Mouse (Mus musculus) MEL (cell line): ENCODE measurements around the gene Hsd17b2. TPM values are rescaled to one million over a fixed set of nuclear protein-coding genes. Genes with fewer than 3 reads are reported as not detected.

Experiments
- DNase-seq: peaks from one replicate; pipeline ENCODE4 v3.0.0; 2011; ENCODE audit warnings: low read depth, low spot score
- H3K27ac ChIP-seq: 2 replicates; pipeline ENCODE4 v1.5.1; 2012; ENCODE audit warnings: low read depth, mild to moderate bottlenecking, control low read depth, low read length, moderate library complexity; ENCODE audit not compliant: control insufficient read depth
- H3K27me3 ChIP-seq, 2 experiments: fragments of 150-350 bp in 1 of 2; sonication (generic) in 1 of 2; 2 replicates each; pipeline ENCODE4 v1.6.1; 2012; ENCODE audit warnings: low read length in 2 of 2, mild to moderate bottlenecking in 2 of 2, improper control_type of control experiment in 1 of 2, moderate library complexity in 1 of 2; ENCODE audit not compliant: insufficient read depth in 2 of 2, control insufficient read depth in 1 of 2
- H3K36me3 ChIP-seq, 2 experiments: 2 replicates each; pipeline ENCODE4 v1.6.1; 2012 to 2014; ENCODE audit warnings: low read length in 2 of 2, improper control_type of control experiment in 1 of 2, inconsistent platforms in 1 of 2, mild to moderate bottlenecking in 1 of 2; ENCODE audit not compliant: insufficient read depth in 2 of 2, control insufficient read depth in 1 of 2
- H3K4me1 ChIP-seq, 2 experiments: fragments of 150-350 bp in 1 of 2; sonication (generic) in 1 of 2; 2 replicates each; pipeline ENCODE4 v1.6.1; 2012; ENCODE audit warnings: low read length in 2 of 2, improper control_type of control experiment in 1 of 2, mild to moderate bottlenecking in 1 of 2; ENCODE audit not compliant: insufficient read depth in 2 of 2, control insufficient read depth in 1 of 2
- H3K4me3 ChIP-seq, 2 experiments: fragments of 150-350 bp in 1 of 2; sonication (generic) in 1 of 2; 2 replicates each; pipeline ENCODE4 v1.5.1; 2012; ENCODE audit warnings: low read depth in 2 of 2, low read length in 2 of 2, mild to moderate bottlenecking in 2 of 2, moderate library complexity in 2 of 2, control low read depth in 1 of 2, improper control_type of control experiment in 1 of 2; ENCODE audit not compliant: control insufficient read depth in 1 of 2, insufficient read depth in 1 of 2
- H3K79me2 ChIP-seq: 2 replicates; pipeline ENCODE4 v1.6.1; 2012; ENCODE audit warnings: mild to moderate bottlenecking, low read length, moderate library complexity; ENCODE audit not compliant: control insufficient read depth, poor library complexity, insufficient read depth
- H3K9ac ChIP-seq: 2 replicates; pipeline ENCODE4 v1.6.1; 2012; ENCODE audit warnings: low read depth, mild to moderate bottlenecking, control low read depth, low read length, moderate library complexity; ENCODE audit not compliant: control insufficient read depth, poor library complexity, severe bottlenecking
- H3K9me3 ChIP-seq: fragments of 150-350 bp; sonication (generic); replicated peaks from 2 replicates; pipeline ENCODE4 v1.6.1; 2012; ENCODE audit warnings: mild to moderate bottlenecking, low read length, improper control_type of control experiment, moderate library complexity; ENCODE audit not compliant: insufficient read depth
- BHLHE40 ChIP-seq: IDR thresholded peaks from 2 replicates; pipeline ENCODE4 v1.6.1; 2012; ENCODE audit warnings: low read depth, mild to moderate bottlenecking, inconsistent platforms, low read length, improper control_type of control experiment, borderline replicate concordance
- CHD2 ChIP-seq: IDR thresholded peaks from 2 replicates; pipeline ENCODE4 v1.6.1; 2011; ENCODE audit warnings: low read length, improper control_type of control experiment
- CTCF ChIP-seq, 3 experiments: IDR thresholded peaks in 2 of 3; conservative IDR thresholded peaks in 1 of 3; 2 replicates each; pipeline ENCODE4 v1.5.1; 2011 to 2012; ENCODE audit warnings: low read length in 3 of 3, low read depth in 2 of 3, mild to moderate bottlenecking in 2 of 3, improper control_type of control experiment in 1 of 3, inconsistent platforms in 1 of 3, mixed read lengths in 1 of 3, moderate library complexity in 1 of 3; ENCODE audit not compliant: control insufficient read depth in 1 of 3, insufficient read depth in 1 of 3, poor library complexity in 1 of 3, severe bottlenecking in 1 of 3
- EP300 ChIP-seq, 2 experiments: IDR thresholded peaks; 2 replicates each; pipeline ENCODE4 v1.6.1; 2011; ENCODE audit warnings: improper control_type of control experiment in 2 of 2, low read length in 2 of 2, low read depth in 1 of 2, mild to moderate bottlenecking in 1 of 2
- ETS1 ChIP-seq: IDR thresholded peaks from 2 replicates; pipeline ENCODE4 v1.6.1; 2012; ENCODE audit warnings: low read depth, mild to moderate bottlenecking, inconsistent platforms, low read length, improper control_type of control experiment, moderate library complexity
- GATA1 ChIP-seq: IDR thresholded peaks from 2 replicates; pipeline ENCODE4 v1.6.1; 2011; ENCODE audit warnings: low read depth, low read length, improper control_type of control experiment
- HCFC1 ChIP-seq: IDR thresholded peaks from 2 replicates; pipeline ENCODE4 v1.6.1; 2012; ENCODE audit warnings: low read depth, mild to moderate bottlenecking, inconsistent platforms, low read length, improper control_type of control experiment, moderate library complexity
- MAFK ChIP-seq: IDR thresholded peaks from 2 replicates; pipeline ENCODE4 v1.6.1; 2011; ENCODE audit warnings: low read depth, mild to moderate bottlenecking, low read length, improper control_type of control experiment, borderline replicate concordance
- MAZ ChIP-seq: IDR thresholded peaks from 2 replicates; pipeline ENCODE4 v1.6.1; 2012; ENCODE audit warnings: low read depth, mild to moderate bottlenecking, inconsistent platforms, low read length, improper control_type of control experiment
- MEF2A ChIP-seq: IDR thresholded peaks from 2 replicates; pipeline ENCODE4 v1.6.1; 2014; ENCODE audit warnings: low read depth, mild to moderate bottlenecking, inconsistent platforms, low read length, improper control_type of control experiment; ENCODE audit not compliant: poor library complexity, insufficient replicate concordance, severe bottlenecking; ENCODE audit errors: extremely low read depth
- MYB ChIP-seq: IDR thresholded peaks from 2 replicates; pipeline ENCODE4 v1.6.1; 2011; ENCODE audit warnings: mild to moderate bottlenecking, low read depth, low read length, improper control_type of control experiment
- POLR2A ChIP-seq, 2 experiments: IDR thresholded peaks; 2 replicates each; pipeline ENCODE4 v1.6.1; 2011 to 2012; ENCODE audit warnings: low read length in 2 of 2, mild to moderate bottlenecking in 2 of 2, control low read depth in 1 of 2, improper control_type of control experiment in 1 of 2, low read depth in 1 of 2, moderate library complexity in 1 of 2; ENCODE audit not compliant: control insufficient read depth in 1 of 2, insufficient read depth in 1 of 2, poor library complexity in 1 of 2
- POLR2AphosphoS2 ChIP-seq: IDR thresholded peaks from 2 replicates; pipeline ENCODE4 v1.6.1; 2011; ENCODE audit warnings: low read length, improper control_type of control experiment
- RCOR1 ChIP-seq: IDR thresholded peaks from 2 replicates; pipeline ENCODE4 v1.6.1; 2012; ENCODE audit warnings: low read depth, mild to moderate bottlenecking, inconsistent platforms, low read length, improper control_type of control experiment
- SMC3 ChIP-seq: IDR thresholded peaks from 2 replicates; pipeline ENCODE4 v1.6.1; 2011; ENCODE audit warnings: low read depth, low read length, improper control_type of control experiment
- TAL1 ChIP-seq: IDR thresholded peaks from 2 replicates; pipeline ENCODE4 v1.6.1; 2012; ENCODE audit warnings: mild to moderate bottlenecking, inconsistent platforms, low read length, moderate library complexity, mixed read lengths
- TBP ChIP-seq: IDR thresholded peaks from 2 replicates; pipeline ENCODE4 v1.8.0; 2011; ENCODE audit warnings: low read depth, low read length, improper control_type of control experiment
- TCF12 ChIP-seq: IDR thresholded peaks from 2 replicates; pipeline ENCODE4 v1.6.1; 2014; ENCODE audit warnings: low read depth, mild to moderate bottlenecking, inconsistent platforms, low read length, improper control_type of control experiment, moderate library complexity
- ZMIZ1 ChIP-seq: IDR thresholded peaks from 2 replicates; pipeline ENCODE4 v1.6.1; 2012; ENCODE audit warnings: low read depth, mild to moderate bottlenecking, inconsistent platforms, low read length, improper control_type of control experiment, moderate library complexity
- ZNF384 ChIP-seq: IDR thresholded peaks from 2 replicates; pipeline ENCODE4 v1.6.1; 2012; ENCODE audit warnings: low read depth, mild to moderate bottlenecking, inconsistent platforms, low read length, improper control_type of control experiment
- polyA plus RNA-seq, 2 experiments: library from polyadenylated mRNA; stranded (reverse) in 1 of 2; unstranded in 1 of 2; fragments of >175 nt in 1 of 2; fragments of >200 nt in 1 of 2; gene quantifications; 2 replicates each; pipeline versions ENCODE4 v1.2.1 to v1.2.4; 2012; ENCODE audit warnings: low replicate concordance in 2 of 2, low read depth in 1 of 2; ENCODE audit not compliant: insufficient read length in 2 of 2, insufficient read depth in 1 of 2, missing spikeins in 1 of 2
- total RNA-seq: library from RNA; depleted of rRNA; stranded (reverse); fragments of 300-350 nt; gene quantifications from 2 replicates; pipeline ENCODE4 v1.2.3, GENCODE M21; 2012

Hsd17b2 gene
- total and polyA plus RNA-seq, 3 experiments = not detected

DNA sequence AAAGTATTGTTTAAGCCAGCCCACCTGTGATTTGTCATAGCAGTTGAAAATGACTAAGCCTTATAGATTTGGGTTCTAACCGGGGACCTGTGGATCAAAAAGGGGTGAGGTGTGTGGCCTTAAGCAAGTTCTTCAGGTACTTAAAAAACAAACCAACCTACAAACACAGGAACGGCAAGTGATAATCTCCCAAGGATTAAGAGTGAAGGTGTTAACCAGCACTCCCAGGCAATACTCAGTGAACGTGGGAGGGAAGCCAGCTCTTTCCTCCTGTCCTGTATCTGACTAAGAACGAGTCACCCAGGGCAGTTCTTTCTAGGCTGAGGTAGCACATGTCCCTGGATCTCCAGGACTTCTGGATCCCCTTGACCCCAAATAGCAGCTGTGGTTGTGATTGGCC, 62.9 kb downstream of the Hsd17b2 start:
- no peak overlapping the region for H3K4me3 ChIP-seq
- TF ChIP-seq TBP (no peak), CHD2 (no peak), SMC3 (no peak), MAFK (no peak), POLR2AphosphoS2 (no peak), ZMIZ1 (no peak), CTCF (IDR thresholded peaks at IDR 0.05 in 2 of 3, conservative IDR thresholded peaks at IDR 0.05 in 1 of 3; ENCODE audit: control insufficient read depth in 1 of 3, insufficient read depth in 1 of 3, low read depth in 2 of 3, low read length in 3 of 3, poor library complexity in 1 of 3, severe bottlenecking in 1 of 3) (no peak), ZNF384 (no peak), MEF2A (no peak), BHLHE40 (no peak), HCFC1 (no peak), POLR2A (IDR thresholded peaks at IDR 0.05; ENCODE audit: control insufficient read depth in 1 of 2, insufficient read depth in 1 of 2, low read depth in 1 of 2, low read length in 2 of 2, poor library complexity in 1 of 2) (no peak), MAZ (no peak), ETS1 (no peak)
- no peaks in the 10 kb centered on the region for H3K36me3 ChIP-seq
- no peak overlapping the region for H3K9ac ChIP-seq
- H3K27ac ChIP-seq = no peak overlapping the region
- H3K27me3 ChIP-seq = no peaks in the 10 kb centered on the region
- H3K9me3 ChIP-seq = no peaks in the 10 kb centered on the region
- no peaks in the 10 kb centered on the region for H3K79me2 ChIP-seq
- DNase-seq = no peak
- H3K4me1 ChIP-seq = no peaks in the 10 kb centered on the region; a peak in 1 of 4 replicates

DNA sequence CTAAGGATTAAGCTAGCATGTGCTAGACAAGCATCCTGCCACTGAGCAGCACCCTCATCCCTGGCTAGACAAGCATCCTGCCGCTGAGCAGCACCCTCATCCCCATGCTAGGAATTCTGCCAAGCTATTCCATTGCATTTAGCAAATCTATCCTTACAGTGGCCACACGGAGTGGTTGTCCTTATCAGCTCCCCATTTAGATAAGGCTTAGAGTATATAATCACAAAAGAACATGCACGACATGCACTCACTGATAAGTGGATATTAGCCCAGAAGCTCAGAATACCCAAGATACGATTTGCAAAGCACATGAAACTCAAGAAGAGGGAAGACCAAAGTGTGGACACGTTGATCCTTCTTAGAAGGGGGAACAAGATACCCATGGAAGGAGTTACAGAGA, 64.2 kb downstream of the Hsd17b2 start:
- H3K9me3 ChIP-seq = no peaks in the 10 kb centered on the region
- H3K27me3 ChIP-seq = no peaks in the 10 kb centered on the region
- H3K79me2 ChIP-seq = no peaks in the 10 kb centered on the region
- H3K4me3 ChIP-seq = no peak overlapping the region
- H3K27ac ChIP-seq = no peak overlapping the region
- H3K36me3 ChIP-seq = no peaks in the 10 kb centered on the region
- peak; percentile 20 for DNase-seq
- TF ChIP-seq ZNF384 (no peak), ETS1 (peak; percentile 30; the same call in 1 of the 2 replicates), TCF12 (peak; percentile 91), RCOR1 (peak; percentile 46; the same call in 1 of the 2 replicates), EP300 (IDR thresholded peaks at IDR 0.05; ENCODE audit: low read depth in 1 of 2, low read length in 2 of 2) (peak; percentile 71 to 82), GATA1 (peak; percentile 86), MYB (no peak), TAL1 (peak; percentile 22; the same call in 1 of the 2 replicates)
- peaks cover 0 to 2% of the 10 kb centered on the region in 2 experiments; a peak in 1 of 4 replicates for H3K4me1 ChIP-seq
- no peak overlapping the region for H3K9ac ChIP-seq
